Mouse (Mus musculus) B cell, adult 2 months (primary cell): Measurements from ENCODE around the gene Irs3.

ENCODE experiments used
- DNase-seq, 2 experiments: peaks; one replicate each; pipeline ENCODE4 v3.0.0; 2022

Irs3 gene

GRCm38 (mm10) chr5:137645652-137646091, at the start of gene Irs3:
Gene Irs3 (minus strand): TSS chr5:137645714.
- DNase-seq, result peak; percentile 17 to 24

- no peak for DNase-seq
Observed at GRCm38 (mm10) chr5:137694796-137695195, 49.3 kb upstream of the Irs3 start.

GRCm38 (mm10) chr5:137691881-137692280, 46.4 kb upstream of the Irs3 start:
- no peak for DNase-seq

GRCm38 (mm10) chr5:137690531-137690930, 45.0 kb upstream of the Irs3 start:
- no peak for DNase-seq

- DNase-seq, result no peak
Observed at GRCm38 (mm10) chr5:137689974-137690373, 44.5 kb upstream of the Irs3 start.

- DNase-seq, result peak; percentile 32 to 33
Observed at GRCm38 (mm10) chr5:137686127-137686790, 40.7 kb upstream of the Irs3 start.

DNA sequence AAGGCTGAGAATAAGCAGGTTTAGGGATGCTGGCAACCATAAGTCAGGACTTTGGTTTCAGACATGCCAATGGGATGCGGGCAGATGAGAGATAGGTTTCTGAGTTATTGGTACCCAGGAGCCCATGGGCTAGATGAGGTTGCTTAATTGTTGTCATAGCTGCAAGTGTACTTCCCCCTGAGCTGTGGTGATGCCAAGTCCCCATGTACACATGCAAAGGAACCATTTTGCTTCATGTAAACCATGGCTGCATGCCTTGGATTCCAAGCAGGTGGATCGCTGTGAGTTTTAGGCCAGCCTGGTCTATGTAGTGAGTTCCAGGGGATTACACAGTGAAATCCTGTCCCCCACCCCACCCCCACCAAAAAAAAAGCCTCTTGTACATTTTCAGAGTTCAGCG, 40.1 kb upstream of the Irs3 start:
- DNase-seq, result no peak

- peak; percentile 96 to 98 for DNase-seq
Observed at GRCm38 (mm10) chr5:137684294-137685123, 39.0 kb upstream of the Irs3 start, which contains the start of gene Agfg2. Gene Agfg2 (minus strand): TSS chr5:137684726.

DNA sequence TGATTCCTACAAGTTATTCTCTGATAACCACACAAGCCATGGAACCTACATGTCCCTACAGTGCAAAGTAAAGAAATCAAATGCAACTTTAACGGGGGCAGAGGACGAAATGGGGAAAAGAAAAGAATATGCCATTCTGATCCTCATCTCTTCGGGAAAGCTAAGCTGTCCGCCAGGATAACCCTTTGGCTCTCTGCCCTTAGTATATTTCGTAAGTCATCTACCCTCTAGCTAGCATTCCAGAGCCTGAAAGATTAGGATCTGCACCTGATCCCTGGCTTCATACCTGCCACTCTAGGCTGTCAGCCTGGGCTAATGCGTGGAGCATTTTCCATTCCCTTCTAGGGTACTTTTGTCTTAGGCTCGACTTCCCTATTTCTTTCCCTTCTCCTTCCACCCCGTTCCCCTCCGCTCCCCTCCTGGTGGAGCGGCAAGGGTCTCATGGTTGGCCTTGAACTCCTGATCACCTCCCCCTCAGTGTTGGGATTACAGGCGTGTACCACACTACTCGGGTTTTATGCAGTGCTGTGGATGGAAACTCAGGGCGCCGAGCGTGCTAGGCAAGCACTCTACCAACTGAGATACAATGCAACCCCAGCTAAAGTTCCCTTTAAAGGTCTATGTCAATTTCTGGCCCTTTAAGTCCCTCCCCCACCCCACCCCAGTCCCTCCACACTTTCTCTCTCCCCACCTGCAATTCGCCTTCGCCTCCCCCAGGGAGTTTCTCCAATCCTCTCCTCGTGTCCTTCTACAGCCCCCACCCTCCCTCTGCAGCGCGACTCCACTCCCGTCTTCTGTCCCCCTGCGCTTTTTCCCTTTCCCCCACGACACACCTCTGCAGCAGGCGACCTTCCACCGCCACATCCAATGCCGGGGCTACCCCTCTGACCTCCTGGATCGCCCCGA, 38.1 kb upstream of the Irs3 start:
- DNase-seq, result peak in 1 of 2 experiments; percentile 22

- DNase-seq, result no peak
Observed at GRCm38 (mm10) chr5:137682526-137682925, 37.0 kb upstream of the Irs3 start.

DNA sequence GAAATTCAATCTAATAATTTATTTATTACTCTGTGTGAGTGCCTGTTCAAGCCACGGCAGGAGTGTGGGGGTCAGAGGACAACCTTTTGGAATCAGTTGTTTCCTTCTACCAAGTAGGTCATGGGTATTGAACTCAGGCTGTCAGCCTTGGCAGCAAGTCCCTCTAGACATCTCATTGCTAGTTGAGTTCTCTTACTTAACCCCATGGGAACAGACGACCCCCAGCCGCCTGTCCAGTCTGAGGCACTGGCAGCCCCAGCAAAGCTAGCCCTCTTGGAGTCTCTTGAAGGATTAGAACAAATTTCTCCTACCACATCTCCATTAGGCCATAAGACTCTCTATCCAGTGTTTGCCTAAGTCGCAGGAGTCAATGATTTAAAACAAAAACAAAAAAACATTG, 34.2 kb upstream of the Irs3 start:
- DNase-seq, result no peak

- DNase-seq, result no peak
Observed at GRCm38 (mm10) chr5:137678736-137679135, 33.2 kb upstream of the Irs3 start.

- no peak for DNase-seq
Observed at GRCm38 (mm10) chr5:137677859-137678258, 32.3 kb upstream of the Irs3 start.

GRCm38 (mm10) chr5:137674786-137675185, 29.3 kb upstream of the Irs3 start:
- no peak for DNase-seq

DNA sequence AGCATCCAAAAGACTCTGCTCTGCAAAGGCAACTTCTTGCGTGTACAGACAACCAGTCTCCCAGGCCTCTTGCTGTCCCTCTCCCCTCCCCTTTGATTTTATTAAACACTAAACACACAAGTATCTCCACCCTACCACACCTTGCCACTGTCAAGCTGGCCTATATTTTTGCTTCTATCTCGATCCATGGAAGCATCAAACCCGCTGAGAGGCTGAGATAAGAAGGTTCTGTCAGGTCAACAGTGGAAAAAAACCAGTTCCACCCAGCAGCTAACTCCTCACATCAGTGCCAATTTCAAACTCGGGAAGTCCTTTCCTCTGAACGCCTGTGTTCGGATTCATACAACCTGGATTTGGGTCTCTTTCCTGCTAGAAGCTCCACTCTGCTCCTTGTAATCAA, 27.5 kb upstream of the Irs3 start:
- DNase-seq, result no peak

GRCm38 (mm10) chr5:137672361-137672760, 26.8 kb upstream of the Irs3 start:
- no peak for DNase-seq

DNA sequence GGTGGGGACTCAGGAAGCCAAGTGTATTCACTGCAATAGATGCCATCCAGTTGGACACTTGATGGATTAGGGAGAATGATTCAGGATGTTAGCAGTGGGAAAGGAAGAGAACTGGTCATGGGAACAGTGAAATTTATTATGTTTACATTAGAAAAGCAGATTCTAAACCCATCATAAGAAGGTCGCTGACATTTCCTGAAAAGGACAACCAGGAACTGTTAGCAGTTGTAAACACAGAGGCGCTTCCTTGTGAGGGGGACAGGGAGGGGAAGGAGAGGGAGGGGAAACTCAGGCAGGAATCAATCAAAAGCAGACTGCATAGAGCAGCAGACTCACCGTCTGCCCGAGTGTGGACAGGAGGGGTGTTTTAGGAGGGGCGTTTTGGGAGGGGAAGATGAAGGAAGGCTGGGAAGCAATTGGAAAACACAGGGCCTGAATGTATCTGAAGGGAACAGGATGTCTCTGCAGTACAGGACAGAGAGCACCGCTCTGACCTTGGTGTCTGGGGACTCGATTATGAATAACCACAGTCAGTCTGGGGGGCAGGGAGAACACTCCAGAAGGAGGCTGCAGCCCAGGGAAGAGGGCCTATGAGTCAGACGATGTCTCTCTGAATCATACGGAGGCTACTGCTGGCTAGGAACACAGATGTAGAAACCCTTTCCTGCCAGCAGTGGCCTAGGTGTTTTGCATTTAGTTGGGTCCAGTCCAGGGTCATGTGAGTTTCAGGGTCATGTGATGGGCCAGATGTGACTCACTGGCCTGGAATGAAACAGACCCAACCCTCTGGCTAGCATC, 26.1 kb upstream of the Irs3 start:
- no peak for DNase-seq

DNA sequence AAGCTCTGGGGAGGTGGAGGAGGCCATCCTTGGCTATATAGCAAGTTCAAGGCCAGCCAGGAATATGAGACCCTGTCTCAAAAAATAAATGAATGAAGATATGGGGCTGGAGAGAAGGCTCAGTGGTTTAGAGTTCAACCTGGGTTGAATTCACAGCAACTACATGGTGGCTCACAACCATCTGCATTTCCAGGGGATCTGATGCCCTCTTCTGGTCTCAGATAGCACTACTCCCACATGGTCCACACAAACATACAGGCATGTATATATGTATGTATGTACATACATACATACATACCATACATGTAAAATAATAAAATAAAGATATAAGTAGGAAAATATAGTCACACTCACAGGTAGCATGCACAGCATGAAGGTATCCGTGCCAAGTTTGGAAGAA, 24.7 kb upstream of the Irs3 start:
- DNase-seq, result peak; percentile 31 to 41

- no peak for DNase-seq
Observed at GRCm38 (mm10) chr5:137668971-137669370, 23.5 kb upstream of the Irs3 start.

- no peak for DNase-seq
Observed at GRCm38 (mm10) chr5:137663057-137663456, 17.5 kb upstream of the Irs3 start.

GRCm38 (mm10) chr5:137660064-137660688, 14.7 kb upstream of the Irs3 start:
- no peak for DNase-seq

DNA sequence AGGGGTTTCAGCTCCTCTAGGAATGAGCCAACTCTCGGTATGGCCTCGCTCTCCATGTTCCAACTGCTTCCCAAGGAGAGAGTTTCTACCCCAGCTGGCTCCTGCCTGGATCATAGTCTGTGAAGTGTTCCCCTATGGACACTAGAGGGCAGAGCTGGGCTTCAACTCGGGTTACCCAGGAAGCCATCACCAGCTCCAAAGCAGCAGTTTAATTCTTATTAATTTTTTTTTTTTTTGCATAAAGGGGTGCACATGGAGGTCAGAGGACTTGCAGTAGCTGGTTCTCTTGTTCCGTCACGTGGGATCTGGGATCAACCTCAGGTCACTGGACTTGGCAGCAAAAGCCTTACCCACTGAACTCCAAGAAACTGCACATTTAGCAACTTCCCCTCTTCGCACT, 11.5 kb upstream of the Irs3 start:
- DNase-seq, result peak; percentile 69 to 70
